Mouse (Mus musculus): ENCODE data around the gene Gpc6. TPM values are rescaled to one million over a fixed set of nuclear protein-coding genes. Genes with fewer than 3 reads are reported as not detected.

Gpc6 gene
- total and polyA plus RNA-seq, 2 experiments from 2014 or later: 11.0 to 17.1 TPM

- Histone ChIP-seq H3K27me3 (ENCODE audit: control insufficient read depth, insufficient read depth, low read length) (no peaks in the 10 kb centered on the region), H3K4me3 (ENCODE audit: low read depth, low read length) (no peak overlapping the region), H3K9ac (replicated peaks; ENCODE audit: low read depth, low read length) (no peak overlapping the region), H3K4me2 (ENCODE audit: low read depth, low read length) (no peak overlapping the region), H3K4me1 (ENCODE audit: control insufficient read depth, insufficient read depth) (no peaks in the 10 kb centered on the region), H3K36me3 (replicated peaks; ENCODE audit: control insufficient read depth, insufficient read depth, low read length) (no peaks in the 10 kb centered on the region), H3K27ac (ENCODE audit: low read depth) (no peak overlapping the region), H3K9me3 (replicated peaks; ENCODE audit: control insufficient read depth, low read length) (no peaks in the 10 kb centered on the region)
- 81% methylated on average over 1 of the region's 1 CpGs for WGBS
- no peak for ATAC-seq (ENCODE audit: insufficient read depth, low read depth)
- TF ChIP-seq EP300 (IDR thresholded peaks at IDR 0.05; ENCODE audit: low read depth): no peak
- DNase-seq (ENCODE audit: low spot score): no peak
Measured at GRCm38 (mm10) chr14:117643069-117643468, 718.0 kb downstream of the Gpc6 start.

GRCm38 (mm10) chr14:117648199-117648960 is 723.3 kb downstream of the Gpc6 start:
- Histone ChIP-seq H3K27me3 (ENCODE audit: control insufficient read depth, insufficient read depth, low read length) (no peaks in the 10 kb centered on the region), H3K9me3 (replicated peaks; ENCODE audit: control insufficient read depth, low read length) (no peaks in the 10 kb centered on the region), H3K36me3 (replicated peaks; ENCODE audit: control insufficient read depth, insufficient read depth, low read length) (no peaks in the 10 kb centered on the region), H3K4me1 (ENCODE audit: control insufficient read depth, insufficient read depth) (peaks cover 7% of the 10 kb centered on the region; the same call in 1 of the 2 replicates), H3K27ac (ENCODE audit: low read depth) (no peak overlapping the region), H3K4me2 (ENCODE audit: low read depth, low read length) (no peak overlapping the region), H3K9ac (replicated peaks; ENCODE audit: low read depth, low read length) (no peak overlapping the region), H3K4me3 (ENCODE audit: low read depth, low read length) (no peak overlapping the region)
- WGBS: 24% methylated on average over 9 of the region's 9 CpGs
- TF ChIP-seq EP300 (IDR thresholded peaks at IDR 0.05; ENCODE audit: low read depth) (no peak), CTCF (IDR thresholded peaks at IDR 0.05; ENCODE audit: low read depth) (no peak)
- DNase-seq (ENCODE audit: low spot score) (no peak), ATAC-seq (ENCODE audit: insufficient read depth, low read depth) (no peak)

- H3K36me3 ChIP-seq (replicated peaks; ENCODE audit: control insufficient read depth, insufficient read depth, low read length): no peaks in the 10 kb centered on the region
- no peak overlapping the region for H3K9ac ChIP-seq (replicated peaks; ENCODE audit: low read depth, low read length)
- WGBS: 95% methylated on average over 4 of the region's 4 CpGs
- TF ChIP-seq CTCF (IDR thresholded peaks at IDR 0.05; ENCODE audit: low read depth) (no peak), EP300 (IDR thresholded peaks at IDR 0.05; ENCODE audit: low read depth) (no peak)
- no peak for ATAC-seq (ENCODE audit: insufficient read depth, low read depth)
- no peaks in the 10 kb centered on the region for H3K9me3 ChIP-seq (replicated peaks; ENCODE audit: control insufficient read depth, low read length)
- H3K4me3 ChIP-seq (ENCODE audit: low read depth, low read length): no peak overlapping the region
- H3K4me1 ChIP-seq (ENCODE audit: control insufficient read depth, insufficient read depth): peaks cover 7% of the 10 kb centered on the region; the same call in 1 of the 2 replicates
- no peak for DNase-seq (ENCODE audit: low spot score)
- no peak overlapping the region for H3K27ac ChIP-seq (ENCODE audit: low read depth)
- H3K4me2 ChIP-seq (ENCODE audit: low read depth, low read length): no peak overlapping the region
- H3K27me3 ChIP-seq (ENCODE audit: control insufficient read depth, insufficient read depth, low read length): peaks cover 3% of the 10 kb centered on the region; the same call in 1 of the 2 replicates
Measured at GRCm38 (mm10) chr14:117650141-117650540, 725.0 kb downstream of the Gpc6 start.

GRCm38 (mm10) chr14:117651271-117651670 is 726.2 kb downstream of the Gpc6 start:
- ATAC-seq (ENCODE audit: insufficient read depth, low read depth) (no peak), DNase-seq (ENCODE audit: low spot score) (no peak)
- no peak overlapping the region for H3K27ac ChIP-seq (ENCODE audit: low read depth)
- H3K4me2 ChIP-seq (ENCODE audit: low read depth, low read length): no peak overlapping the region
- TF ChIP-seq EP300 (IDR thresholded peaks at IDR 0.05; ENCODE audit: low read depth) (no peak), CTCF (IDR thresholded peaks at IDR 0.05; ENCODE audit: low read depth) (no peak)
- no peak overlapping the region for H3K4me3 ChIP-seq (ENCODE audit: low read depth, low read length)
- peaks cover 7% of the 10 kb centered on the region; the same call in 1 of the 2 replicates for H3K4me1 ChIP-seq (ENCODE audit: control insufficient read depth, insufficient read depth)
- WGBS: 58% methylated on average over 4 of the region's 4 CpGs
- peaks cover 3% of the 10 kb centered on the region; the same call in 1 of the 2 replicates for H3K27me3 ChIP-seq (ENCODE audit: control insufficient read depth, insufficient read depth, low read length)
- no peaks in the 10 kb centered on the region for H3K36me3 ChIP-seq (replicated peaks; ENCODE audit: control insufficient read depth, insufficient read depth, low read length)
- no peak overlapping the region for H3K9ac ChIP-seq (replicated peaks; ENCODE audit: low read depth, low read length)
- H3K9me3 ChIP-seq (replicated peaks; ENCODE audit: control insufficient read depth, low read length): no peaks in the 10 kb centered on the region

- H3K27me3 ChIP-seq (ENCODE audit: control insufficient read depth, insufficient read depth, low read length): peaks cover 3% of the 10 kb centered on the region; the same call in 1 of the 2 replicates
- H3K36me3 ChIP-seq (replicated peaks; ENCODE audit: control insufficient read depth, insufficient read depth, low read length): no peaks in the 10 kb centered on the region
- TF ChIP-seq EP300 (IDR thresholded peaks at IDR 0.05; ENCODE audit: low read depth) (no peak), CTCF (IDR thresholded peaks at IDR 0.05; ENCODE audit: low read depth) (no peak)
- H3K4me1 ChIP-seq (ENCODE audit: control insufficient read depth, insufficient read depth): peaks cover 7% of the 10 kb centered on the region; the same call in 1 of the 2 replicates
- H3K9me3 ChIP-seq (replicated peaks; ENCODE audit: control insufficient read depth, low read length): no peaks in the 10 kb centered on the region
- H3K9ac ChIP-seq (replicated peaks; ENCODE audit: low read depth, low read length): no peak overlapping the region
- H3K4me2 ChIP-seq (ENCODE audit: low read depth, low read length): no peak overlapping the region
- H3K27ac ChIP-seq (ENCODE audit: low read depth): no peak overlapping the region
- 74% methylated on average over 2 of the region's 2 CpGs for WGBS
- ATAC-seq (ENCODE audit: insufficient read depth, low read depth) (no peak), DNase-seq (ENCODE audit: low spot score) (no peak)
- H3K4me3 ChIP-seq (ENCODE audit: low read depth, low read length): no peak overlapping the region
Measured at GRCm38 (mm10) chr14:117651938-117652337, 726.8 kb downstream of the Gpc6 start.

Measured in heart, postnatal 0 days (tissue).